Mouse (Mus musculus): ENCODE measurements around the gene Cyb5r4. TPM values are rescaled to one million over a fixed set of nuclear protein-coding genes. Genes with fewer than 3 reads are reported as not detected.

Gene Cyb5r4
- polyA plus RNA-seq, 1 experiment = 8.3 TPM

Other genes starting within 250 kb of the Cyb5r4 start
- gene Snap91, start 141.4 kb upstream of the Cyb5r4 start, polyA plus RNA-seq (2012; ENCODE audit: insufficient read depth, low replicate concordance) = not detected in 2 replicates
- 0.84 TPM in 1 of 2 replicates, not detected in the other for gene Ripply2, start 6.5 kb upstream of the Cyb5r4 start, polyA plus RNA-seq (2012; ENCODE audit: insufficient read depth, low replicate concordance)
- not detected in 2 replicates for gene Mrap2, start 122.3 kb downstream of the Cyb5r4 start, polyA plus RNA-seq (2012; ENCODE audit: insufficient read depth, low replicate concordance)
- 0.35 and 0.64 TPM in 2 replicates for gene Cep162, start 233.5 kb downstream of the Cyb5r4 start, polyA plus RNA-seq (2012; ENCODE audit: insufficient read depth, low replicate concordance)

Data from megakaryocyte, embryonic 14.5 days (primary cell).